Mouse (Mus musculus) kidney, postnatal 0 days (tissue): ENCODE results near the gene Iqcn. TPM values are rescaled to one million over a fixed set of nuclear protein-coding genes. Genes with fewer than 3 reads are reported as not detected.

ENCODE experiments used
- ATAC-seq: fragments of 200-750 bp; cut with Nextera tagmentation; replicated peaks from 2 replicates; pipeline ENCODE4 v1.8.0; 2017; ENCODE audit warnings: low read depth, moderate number of reproducible peaks, moderate TSS enrichment, moderate library complexity; ENCODE audit not compliant: low FRiP score
- DNase-seq: peaks from one replicate; pipeline ENCODE4 v3.0.0-alpha.2; 2016; ENCODE audit warnings: low spot score
- H3K27ac ChIP-seq: fragments of 300-500 bp; sonication (generic); 2 replicates; pipeline ENCODE4 v1.5.1; 2014; ENCODE audit warnings: mild to moderate bottlenecking
- H3K27me3 ChIP-seq: fragments of 300-500 bp; sonication (generic); 2 replicates; pipeline ENCODE4 v1.6.1; 2014; ENCODE audit warnings: low read length, mixed read lengths; ENCODE audit not compliant: insufficient read depth
- H3K36me3 ChIP-seq: fragments of 300-500 bp; sonication (generic); 2 replicates; pipeline ENCODE4 v1.6.1; 2014; ENCODE audit warnings: low read length, mixed read lengths; ENCODE audit not compliant: insufficient read depth
- H3K4me1 ChIP-seq: fragments of 300-500 bp; sonication (generic); replicated peaks from 2 replicates; pipeline ENCODE4 v1.6.1; 2014; ENCODE audit warnings: antibody characterized with exemption, low read length, mixed read lengths; ENCODE audit not compliant: insufficient read depth
- H3K4me2 ChIP-seq: fragments of 300-500 bp; sonication (generic); 2 replicates; pipeline ENCODE4 v1.6.1; 2014; ENCODE audit warnings: mild to moderate bottlenecking, low read length, moderate library complexity, mixed read lengths
- H3K4me3 ChIP-seq: fragments of 300-500 bp; sonication (generic); replicated peaks from 2 replicates; pipeline ENCODE4 v1.5.1; 2014; ENCODE audit warnings: low read depth, low read length
- H3K9ac ChIP-seq: fragments of 300-500 bp; sonication (generic); 2 replicates; pipeline ENCODE4 v1.6.1; 2014; ENCODE audit warnings: low read depth, low read length
- H3K9me3 ChIP-seq: fragments of 300-500 bp; sonication (generic); replicated peaks from 2 replicates; pipeline ENCODE4 v1.6.1; 2016; ENCODE audit warnings: low read length, inconsistent platforms, mixed read lengths
- CTCF ChIP-seq: IDR thresholded peaks from 2 replicates; pipeline ENCODE4 v1.5.1; 2016; ENCODE audit warnings: antibody characterized with exemption, low read depth, mild to moderate bottlenecking, moderate library complexity
- WGBS: fragments of 180-500 bp; shearing (Covaris S2); extraction: QIAGEN DNeasy Blood & Tissue Kit; methylation state at CpG from one replicate; pipeline ENCODE4 v1.1.7; 2014; 5-methylcytosine and 5-hydroxymethylcytosine counted together
- polyA plus RNA-seq: library from polyadenylated mRNA; unstranded; fragments of >200 nt; fragmentation: Nextera tagmentation; extraction: Ambion mirVana; gene quantifications from 2 replicates; pipeline ENCODE4 v1.2.1, GENCODE M21; 2015

Iqcn gene
- polyA plus RNA-seq, 1 experiment from 2014 or later = 0.03 TPM

- no peaks in the 10 kb centered on the region for H3K27me3 ChIP-seq
- peak overlapping the region; percentile 66 for H3K4me2 ChIP-seq
- no peaks in the 10 kb centered on the region for H3K9me3 ChIP-seq
- peak overlapping the region; percentile 99 for H3K27ac ChIP-seq
- WGBS = 65% methylated on average over 12 of the region's 12 CpGs
- no peak for DNase-seq
- 0 out of 2 replicates have a peak, but pooled peaks cover 1% of the 10 kb centered on the region for H3K36me3 ChIP-seq
- no peak for ATAC-seq
- no peak for TF ChIP-seq CTCF
- H3K4me1 ChIP-seq = peaks cover 32% of the 10 kb centered on the region
- peak overlapping the region; percentile 62 for H3K9ac ChIP-seq
- H3K4me3 ChIP-seq = peak overlapping the region; percentile 98
These were observed 5.6 kb upstream of the Iqcn start for GRCm38 (mm10) chr8:70697366-70698250.

GRCm38 (mm10) chr8:70698310-70699109 lies 4.7 kb upstream of the Iqcn start, which contains the start of gene Jund:
Jund (plus strand) TSS chr8:70698949.
- H3K9ac ChIP-seq = peak within 1 kb of the TSS; percentile 100
- peak within 1 kb of the TSS; percentile 99 for H3K27ac ChIP-seq
- peak within 1 kb of the TSS; percentile 66 for H3K4me2 ChIP-seq
- ATAC-seq (peak; percentile 88), DNase-seq (peak; percentile 98)
- TF ChIP-seq CTCF = peak; percentile 31
- peak within 1 kb of the TSS; percentile 98 for H3K4me3 ChIP-seq
- peaks cover 32% of the 10 kb centered on the region for H3K4me1 ChIP-seq
- H3K9me3 ChIP-seq = no peaks in the 10 kb centered on the region
- under 1% methylated on average over 64 of the region's 69 CpGs for WGBS
- H3K36me3 ChIP-seq = 0 out of 2 replicates have a peak, but pooled peaks cover 4% of the 10 kb centered on the region
- H3K27me3 ChIP-seq = no peaks in the 10 kb centered on the region

- Histone ChIP-seq H3K27ac (peak overlapping the region; percentile 99), H3K9me3 (no peaks in the 10 kb centered on the region), H3K27me3 (no peaks in the 10 kb centered on the region), H3K4me3 (peak overlapping the region; percentile 98), H3K4me1 (peaks cover 32% of the 10 kb centered on the region), H3K36me3 (0 out of 2 replicates have a peak, but pooled peaks cover 4% of the 10 kb centered on the region), H3K4me2 (peak overlapping the region; percentile 66), H3K9ac (peak overlapping the region; percentile 100)
- ATAC-seq = peak; percentile 16
- WGBS = 0% methylated on average over 89 of the region's 89 CpGs
- 0 out of 2 replicates have a peak, but pooled peaks have one; percentile 8 for TF ChIP-seq CTCF
- no peak for DNase-seq
These were observed 4.0 kb upstream of the Iqcn start for GRCm38 (mm10) chr8:70699116-70699833.

- peak overlapping the region; percentile 100 for H3K9ac ChIP-seq
- 0 out of 2 replicates have a peak, but pooled peaks cover 4% of the 10 kb centered on the region for H3K36me3 ChIP-seq
- H3K4me2 ChIP-seq = peak overlapping the region; percentile 66
- H3K9me3 ChIP-seq = no peaks in the 10 kb centered on the region
- H3K4me3 ChIP-seq = peak overlapping the region; percentile 98
- no peaks in the 10 kb centered on the region for H3K27me3 ChIP-seq
- peak; percentile 85 for DNase-seq
- peak overlapping the region; percentile 99 for H3K27ac ChIP-seq
- peaks cover 32% of the 10 kb centered on the region for H3K4me1 ChIP-seq
- under 1% methylated on average over 55 of the region's 59 CpGs for WGBS
- no peak for TF ChIP-seq CTCF
- ATAC-seq = no peak
These were observed 3.3 kb upstream of the Iqcn start for GRCm38 (mm10) chr8:70699834-70700554.

GRCm38 (mm10) chr8:70700555-70700922 lies 2.7 kb upstream of the Iqcn start:
- Histone ChIP-seq H3K4me1 (peaks cover 29% of the 10 kb centered on the region), H3K27ac (peak overlapping the region; percentile 99), H3K9ac (peak overlapping the region; percentile 100), H3K36me3 (0 out of 2 replicates have a peak, but pooled peaks cover 4% of the 10 kb centered on the region), H3K27me3 (no peaks in the 10 kb centered on the region), H3K4me2 (peak overlapping the region; percentile 66), H3K9me3 (no peaks in the 10 kb centered on the region), H3K4me3 (peak overlapping the region; percentile 98)
- peak; percentile 83 for TF ChIP-seq CTCF
- under 1% methylated on average over 17 of the region's 20 CpGs for WGBS
- 0 out of 2 replicates have a peak, but pooled peaks have one; percentile 2 for ATAC-seq
- peak; percentile 96 for DNase-seq
